Mouse (Mus musculus): ENCODE results near the gene Mapk12.

DNA sequence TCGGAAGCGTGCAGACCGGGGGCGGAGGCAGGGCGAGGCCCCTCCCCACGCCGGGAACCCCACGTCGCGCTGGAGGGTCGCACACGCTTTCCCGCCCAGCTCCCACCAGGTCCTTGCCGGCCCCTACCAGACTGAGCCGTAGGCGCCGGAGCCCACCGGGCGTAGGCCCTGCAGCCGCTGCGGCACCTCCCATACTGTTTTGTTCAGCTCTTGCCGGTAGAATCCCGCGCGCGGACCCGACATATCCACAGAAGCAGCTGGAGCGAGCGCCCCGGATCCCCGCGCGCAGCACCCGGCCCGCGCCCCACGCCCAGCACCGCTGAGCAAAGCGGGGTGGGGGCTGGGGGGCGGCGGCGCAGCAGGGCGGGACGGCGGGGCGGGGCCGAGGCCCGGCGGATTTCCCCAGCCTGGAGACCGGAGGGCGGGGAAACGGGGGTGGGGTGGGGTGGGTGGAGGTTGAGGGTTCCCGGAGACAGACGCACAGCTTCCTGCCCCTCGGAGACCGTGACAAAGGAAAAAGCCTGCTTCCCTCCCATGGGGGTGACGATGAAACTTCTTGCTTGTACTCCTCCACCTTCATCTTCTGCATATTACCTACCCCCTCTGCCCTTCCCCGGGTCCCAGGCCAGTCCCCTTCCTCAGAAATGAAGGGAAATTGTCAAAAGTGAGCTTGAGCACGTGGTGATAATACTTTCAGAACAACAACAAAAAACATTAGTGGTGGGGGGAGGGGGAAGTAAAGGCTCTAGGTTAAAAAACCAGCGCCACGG lies 9.0 kb upstream of the Mapk12 start, which contains the start of gene Mapk11:
- TF ChIP-seq POLR2A (IDR thresholded peaks at IDR 0.05; ENCODE audit: extremely low read depth, insufficient read depth, low read length) (no peak), CTCF (IDR thresholded peaks at IDR 0.05; ENCODE audit: low read depth, low read length) (no peak)

All from liver, adult 2 months (tissue).